Mouse (Mus musculus) granulocyte monocyte progenitor cell, adult 5-6 weeks (primary cell): ENCODE measurements at regions not wholly inside any gene's neighbourhood (a gene's known extent, or its start where the extent isn't known, plus 50 kb on each side); places are given as distances from the start of the nearest gene placed in this dataset.
A peak's percentile ranks its signal among the peaks of the same experiment; 100 is the strongest.

Experiments used
- ATAC-seq: replicated peaks from 2 replicates; pipeline ENCODE4 v1.8.0; 2016; ENCODE audit warnings: mild to moderate bottlenecking, moderate TSS enrichment, inconsistent platforms; ENCODE audit not compliant: poor library complexity, severe bottlenecking

GRCm38 (mm10) chr2:161470844-161471243 is 362.0 kb upstream of the Chd6 start:
- no peak for ATAC-seq

GRCm38 (mm10) chr2:161470025-161470424 is 361.1 kb upstream of the Chd6 start:
- ATAC-seq = no peak

GRCm38 (mm10) chr2:161467035-161467434 is 358.2 kb upstream of the Chd6 start:
- ATAC-seq = no peak

GRCm38 (mm10) chr2:161460600-161460999 is 351.7 kb upstream of the Chd6 start:
- no peak for ATAC-seq

- no peak for ATAC-seq
These were observed 345.6 kb upstream of the Chd6 start for GRCm38 (mm10) chr2:161454466-161454865.

- no peak for ATAC-seq
These were observed 324.9 kb upstream of the Chd6 start for GRCm38 (mm10) chr2:161433816-161434215.

GRCm38 (mm10) chr2:161429294-161429693 is 320.4 kb upstream of the Chd6 start:
- ATAC-seq = no peak

- no peak for ATAC-seq
These were observed 316.7 kb upstream of the Chd6 start for GRCm38 (mm10) chr2:161425587-161425986.

GRCm38 (mm10) chr2:161418062-161418461 is 309.2 kb upstream of the Chd6 start:
- ATAC-seq = no peak

- ATAC-seq = no peak
These were observed 307.5 kb upstream of the Chd6 start for GRCm38 (mm10) chr2:161416218-161416927.

- no peak for ATAC-seq
These were observed 299.4 kb upstream of the Chd6 start for GRCm38 (mm10) chr2:161408306-161408705.

GRCm38 (mm10) chr2:161405847-161406384 is 297.0 kb upstream of the Chd6 start:
- 0 out of 2 replicates have a peak, but pooled peaks have one; percentile 20 for ATAC-seq

- no peak for ATAC-seq
These were observed 289.2 kb upstream of the Chd6 start for GRCm38 (mm10) chr2:161398061-161398460.

- no peak for ATAC-seq
These were observed 282.2 kb upstream of the Chd6 start for GRCm38 (mm10) chr2:161390954-161391690.

GRCm38 (mm10) chr2:161389318-161389835 is 280.5 kb upstream of the Chd6 start:
- ATAC-seq = no peak

GRCm38 (mm10) chr2:161387054-161387453 is 278.2 kb upstream of the Chd6 start:
- ATAC-seq = no peak

- no peak for ATAC-seq
These were observed 273.5 kb upstream of the Chd6 start for GRCm38 (mm10) chr2:161382411-161382810.

GRCm38 (mm10) chr2:161378313-161378712 is 269.4 kb upstream of the Chd6 start:
- no peak for ATAC-seq

- no peak for ATAC-seq
These were observed 253.4 kb upstream of the Chd6 start for GRCm38 (mm10) chr2:161362325-161362724.

- no peak for ATAC-seq
These were observed 240.2 kb upstream of the Chd6 start for GRCm38 (mm10) chr2:161349110-161349509.

GRCm38 (mm10) chr2:161344018-161344417 is 235.1 kb upstream of the Chd6 start:
- no peak for ATAC-seq
